Mouse (Mus musculus): Measurements from ENCODE around the gene Slc35f1. TPM values are rescaled to one million over a fixed set of nuclear protein-coding genes. Genes with fewer than 3 reads are reported as not detected.

The Slc35f1 gene
- polyA plus RNA-seq, 1 experiment, result 16.3 TPM

GRCm38 (mm10) chr10:52940831-52941216, 250.5 kb downstream of the Slc35f1 start:
- H3K4me1 ChIP-seq (ENCODE audit: control insufficient read depth, insufficient read depth, low read length), result no peaks in the 10 kb centered on the region
- DNase-seq, result no peak
- WGBS, result 48% methylated on average over 5 of the region's 5 CpGs
- TF ChIP-seq CTCF (IDR thresholded peaks at IDR 0.05; ENCODE audit: borderline replicate concordance, insufficient read depth, low read depth, low read length) (no peak), POLR2A (IDR thresholded peaks at IDR 0.05; ENCODE audit: borderline replicate concordance, insufficient read depth, low read length) (no peak)
- no peak overlapping the region for H3K4me3 ChIP-seq (replicated peaks; ENCODE audit: insufficient read depth, low read depth, low read length)
- H3K27me3 ChIP-seq (ENCODE audit: control insufficient read depth, insufficient read depth, low read length), result no peaks in the 10 kb centered on the region; the same call in 1 of the 2 replicates
- H3K27ac ChIP-seq (ENCODE audit: insufficient read depth, low read length), result no peak overlapping the region

DNA sequence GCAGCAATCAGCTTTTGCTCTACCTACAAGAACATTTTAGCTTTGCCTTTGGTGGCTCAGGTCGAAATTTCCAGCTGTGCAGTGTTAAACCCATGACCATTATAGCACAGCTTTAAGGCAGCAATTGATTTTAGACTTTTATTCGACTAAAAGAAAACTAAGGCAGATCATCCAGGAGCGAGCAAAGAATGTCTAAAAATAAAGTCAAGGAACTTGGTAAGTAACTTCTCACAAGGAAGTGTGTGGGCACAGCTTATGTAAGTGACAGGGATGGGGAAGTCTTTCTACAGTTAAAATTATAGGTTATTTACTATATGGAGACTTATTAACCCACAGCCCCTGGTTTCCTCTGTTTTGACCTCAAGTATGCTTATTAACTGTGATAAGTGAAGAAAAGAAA, 262.2 kb downstream of the Slc35f1 start:
- TF ChIP-seq POLR2A (IDR thresholded peaks at IDR 0.05; ENCODE audit: borderline replicate concordance, insufficient read depth, low read length) (no peak), CTCF (IDR thresholded peaks at IDR 0.05; ENCODE audit: borderline replicate concordance, insufficient read depth, low read depth, low read length) (no peak)

DNA sequence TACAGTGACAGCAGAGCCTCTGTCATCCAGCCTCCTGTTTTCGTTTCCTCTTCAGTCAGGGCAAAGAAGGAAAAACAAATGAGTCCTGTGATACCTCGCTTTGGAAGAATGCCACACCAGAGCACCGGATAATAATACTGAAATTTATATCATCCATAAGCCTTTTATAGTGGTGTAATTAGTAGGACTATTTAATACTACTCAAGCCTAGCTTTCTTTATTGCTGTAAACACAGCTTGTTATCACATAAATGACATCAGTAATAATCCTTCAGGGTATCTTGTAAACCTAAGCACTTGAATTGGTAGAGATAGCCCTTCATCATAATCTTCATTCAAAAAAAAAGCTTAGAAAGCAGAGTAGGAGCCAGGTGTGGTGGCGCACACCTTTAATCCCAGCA, 266.4 kb downstream of the Slc35f1 start:
- DNase-seq, result no peak

More for the DNA sequence above, 262.2 kb downstream of the Slc35f1 start:
- DNase-seq, result no peak
- WGBS, result 76% methylated on average over 3 of the region's 3 CpGs
- Histone ChIP-seq H3K27ac (ENCODE audit: insufficient read depth, low read length) (no peak overlapping the region), H3K4me1 (ENCODE audit: control insufficient read depth, insufficient read depth, low read length) (no peaks in the 10 kb centered on the region), H3K4me3 (replicated peaks; ENCODE audit: insufficient read depth, low read depth, low read length) (no peak overlapping the region), H3K27me3 (ENCODE audit: control insufficient read depth, insufficient read depth, low read length) (no peaks in the 10 kb centered on the region; the same call in 1 of the 2 replicates)

DNA sequence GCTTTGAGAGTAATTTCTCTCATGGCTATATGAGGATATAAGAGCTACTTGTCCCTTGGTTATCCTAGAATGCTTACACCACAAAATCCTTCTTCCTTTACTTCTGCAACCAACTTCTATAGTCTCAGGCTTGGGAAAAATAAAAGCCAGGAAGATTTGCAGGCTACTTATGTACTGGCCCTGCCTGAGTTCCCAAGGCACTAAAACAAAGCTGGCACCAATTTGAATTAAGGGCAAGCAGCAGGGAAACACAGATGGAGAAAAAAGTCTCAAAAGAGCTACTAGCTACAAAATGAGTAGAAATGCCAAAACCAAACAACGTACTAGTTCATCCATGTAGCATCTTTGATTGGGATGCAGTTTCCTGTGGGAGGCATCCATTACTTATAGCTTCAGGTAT, 288.9 kb downstream of the Slc35f1 start:
- H3K27ac ChIP-seq (ENCODE audit: insufficient read depth, low read length), result no peak overlapping the region
- no peaks in the 10 kb centered on the region for H3K27me3 ChIP-seq (ENCODE audit: control insufficient read depth, insufficient read depth, low read length)
- TF ChIP-seq CTCF (IDR thresholded peaks at IDR 0.05; ENCODE audit: borderline replicate concordance, insufficient read depth, low read depth, low read length), result no peak
- TF ChIP-seq POLR2A (IDR thresholded peaks at IDR 0.05; ENCODE audit: borderline replicate concordance, insufficient read depth, low read length), result no peak
- DNase-seq, result no peak
- no peaks in the 10 kb centered on the region for H3K4me1 ChIP-seq (ENCODE audit: control insufficient read depth, insufficient read depth, low read length)
- H3K4me3 ChIP-seq (replicated peaks; ENCODE audit: insufficient read depth, low read depth, low read length), result no peak overlapping the region
- WGBS, result 24% methylated on average over 1 of the region's 1 CpGs

More for the DNA sequence above, 266.4 kb downstream of the Slc35f1 start:
- TF ChIP-seq POLR2A (IDR thresholded peaks at IDR 0.05; ENCODE audit: borderline replicate concordance, insufficient read depth, low read length) (no peak), CTCF (IDR thresholded peaks at IDR 0.05; ENCODE audit: borderline replicate concordance, insufficient read depth, low read depth, low read length) (no peak)
- whole genome bisulfite sequencing, result 79% methylated on average over 4 of the region's 4 CpGs
- no peaks in the 10 kb centered on the region for H3K4me1 ChIP-seq (ENCODE audit: control insufficient read depth, insufficient read depth, low read length)
- H3K27ac ChIP-seq (ENCODE audit: insufficient read depth, low read length), result no peak overlapping the region
- H3K27me3 ChIP-seq (ENCODE audit: control insufficient read depth, insufficient read depth, low read length), result no peaks in the 10 kb centered on the region; the same call in 1 of the 2 replicates
- no peak overlapping the region for H3K4me3 ChIP-seq (replicated peaks; ENCODE audit: insufficient read depth, low read depth, low read length)

DNA sequence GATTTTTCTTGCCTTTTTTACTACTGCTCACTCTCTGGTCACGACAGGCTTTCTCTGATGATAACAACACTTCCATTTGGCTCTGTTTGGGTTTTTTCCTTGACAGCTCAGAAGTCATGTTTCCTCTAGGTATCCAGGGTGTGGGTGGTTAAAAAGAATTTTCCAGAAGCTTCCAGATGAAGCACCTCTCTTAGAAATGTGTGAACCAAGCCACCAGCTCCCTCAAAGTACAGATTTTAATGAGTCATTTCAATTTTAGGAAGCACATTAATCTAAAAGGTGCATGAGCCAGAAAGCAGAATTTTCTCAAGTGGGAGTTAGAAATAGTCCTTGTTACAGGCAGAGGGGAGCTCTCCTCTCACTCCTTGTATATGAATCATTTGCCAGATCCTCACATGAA, 292.5 kb downstream of the Slc35f1 start:
- TF ChIP-seq CTCF (IDR thresholded peaks at IDR 0.05; ENCODE audit: borderline replicate concordance, insufficient read depth, low read depth, low read length), result no peak
- TF ChIP-seq POLR2A (IDR thresholded peaks at IDR 0.05; ENCODE audit: borderline replicate concordance, insufficient read depth, low read length), result no peak
- Histone ChIP-seq H3K4me1 (ENCODE audit: control insufficient read depth, insufficient read depth, low read length) (no peaks in the 10 kb centered on the region), H3K27ac (ENCODE audit: insufficient read depth, low read length) (no peak overlapping the region), H3K27me3 (ENCODE audit: control insufficient read depth, insufficient read depth, low read length) (no peaks in the 10 kb centered on the region), H3K4me3 (replicated peaks; ENCODE audit: insufficient read depth, low read depth, low read length) (no peak overlapping the region)
- WGBS, result 77% methylated on average over 1 of the region's 1 CpGs
- no peak for DNase-seq

GRCm38 (mm10) chr10:52992246-52992645, 301.9 kb downstream of the Slc35f1 start:
- TF ChIP-seq CTCF (IDR thresholded peaks at IDR 0.05; ENCODE audit: borderline replicate concordance, insufficient read depth, low read depth, low read length) (no peak), POLR2A (IDR thresholded peaks at IDR 0.05; ENCODE audit: borderline replicate concordance, insufficient read depth, low read length) (no peak)
- no peaks in the 10 kb centered on the region for H3K4me1 ChIP-seq (ENCODE audit: control insufficient read depth, insufficient read depth, low read length)
- no peak overlapping the region for H3K27ac ChIP-seq (ENCODE audit: insufficient read depth, low read length)
- 65% methylated on average over 2 of the region's 2 CpGs for WGBS
- H3K27me3 ChIP-seq (ENCODE audit: control insufficient read depth, insufficient read depth, low read length), result no peaks in the 10 kb centered on the region
- no peak overlapping the region for H3K4me3 ChIP-seq (replicated peaks; ENCODE audit: insufficient read depth, low read depth, low read length)
- no peak for DNase-seq

- H3K27ac ChIP-seq (ENCODE audit: insufficient read depth, low read length), result no peak overlapping the region
- WGBS, result 10% methylated on average over 2 of the region's 2 CpGs
- no peaks in the 10 kb centered on the region for H3K4me1 ChIP-seq (ENCODE audit: control insufficient read depth, insufficient read depth, low read length)
- DNase-seq, result no peak
- H3K4me3 ChIP-seq (replicated peaks; ENCODE audit: insufficient read depth, low read depth, low read length), result no peak overlapping the region
- H3K27me3 ChIP-seq (ENCODE audit: control insufficient read depth, insufficient read depth, low read length), result no peaks in the 10 kb centered on the region
- TF ChIP-seq CTCF (IDR thresholded peaks at IDR 0.05; ENCODE audit: borderline replicate concordance, insufficient read depth, low read depth, low read length) (no peak), POLR2A (IDR thresholded peaks at IDR 0.05; ENCODE audit: borderline replicate concordance, insufficient read depth, low read length) (no peak)
Observed at GRCm38 (mm10) chr10:52996886-52997285, 306.6 kb downstream of the Slc35f1 start.

DNA sequence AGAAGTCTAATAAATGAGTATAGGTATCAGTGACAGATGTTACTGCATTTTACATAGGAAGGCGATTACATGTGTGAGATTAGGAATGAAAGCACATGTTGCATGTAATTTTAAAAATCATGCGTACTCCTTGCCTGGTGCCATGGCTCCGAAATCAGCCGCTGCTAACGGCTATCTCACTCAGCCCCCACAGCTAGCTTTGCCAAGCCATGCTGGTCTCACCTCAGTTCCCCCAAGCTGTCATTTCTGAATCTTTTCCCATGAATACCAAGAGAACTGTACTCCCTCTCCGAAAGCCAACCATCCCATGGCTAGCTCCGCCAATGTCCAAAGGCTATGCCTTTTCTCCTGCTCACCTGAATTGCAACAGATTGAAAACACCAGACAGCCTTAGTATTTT, 310.8 kb downstream of the Slc35f1 start:
- Histone ChIP-seq H3K4me1 (ENCODE audit: control insufficient read depth, insufficient read depth, low read length) (no peaks in the 10 kb centered on the region), H3K27me3 (ENCODE audit: control insufficient read depth, insufficient read depth, low read length) (no peaks in the 10 kb centered on the region), H3K27ac (ENCODE audit: insufficient read depth, low read length) (no peak overlapping the region), H3K4me3 (replicated peaks; ENCODE audit: insufficient read depth, low read depth, low read length) (no peak overlapping the region)
- TF ChIP-seq POLR2A (IDR thresholded peaks at IDR 0.05; ENCODE audit: borderline replicate concordance, insufficient read depth, low read length) (no peak), CTCF (IDR thresholded peaks at IDR 0.05; ENCODE audit: borderline replicate concordance, insufficient read depth, low read depth, low read length) (no peak)
- WGBS, result 52% methylated on average over 7 of the region's 7 CpGs
- no peak for DNase-seq

All from cerebellum, adult 2 months (tissue).